Mouse (Mus musculus): ENCODE data around the gene Olfr646. TPM values are rescaled to one million over a fixed set of nuclear protein-coding genes. Genes with fewer than 3 reads are reported as not detected.

Olfr646 gene
- not detected in 2 replicates for polyA plus RNA-seq (2015; fragmentation: Nextera tagmentation; extraction: Ambion mirVana)

GRCm38 (mm10) chr7:104104757-104104972, at the start of gene Olfr646:
Olfr646 (plus strand) TSS chr7:104104873.
- Histone ChIP-seq H3K36me3 (ENCODE audit: insufficient read depth, low read length) (no peaks in the 10 kb centered on the region), H3K9ac (replicated peaks; ENCODE audit: low read length) (no peak within 1 kb of the TSS), H3K4me1 (ENCODE audit: insufficient read depth, low read length) (no peaks in the 10 kb centered on the region), H3K9me3 (ENCODE audit: low read length) (no peaks in the 10 kb centered on the region), H3K27me3 (ENCODE audit: insufficient read depth, low read length) (no peaks in the 10 kb centered on the region), H3K27ac (ENCODE audit: low read length) (no peak within 1 kb of the TSS), H3K4me2 (replicated peaks; ENCODE audit: low read depth, low read length) (no peak within 1 kb of the TSS), H3K4me3 (ENCODE audit: low read length) (no peak within 1 kb of the TSS)
- ATAC-seq (ENCODE audit: low FRiP score, low TSS enrichment) = no peak

DNA sequence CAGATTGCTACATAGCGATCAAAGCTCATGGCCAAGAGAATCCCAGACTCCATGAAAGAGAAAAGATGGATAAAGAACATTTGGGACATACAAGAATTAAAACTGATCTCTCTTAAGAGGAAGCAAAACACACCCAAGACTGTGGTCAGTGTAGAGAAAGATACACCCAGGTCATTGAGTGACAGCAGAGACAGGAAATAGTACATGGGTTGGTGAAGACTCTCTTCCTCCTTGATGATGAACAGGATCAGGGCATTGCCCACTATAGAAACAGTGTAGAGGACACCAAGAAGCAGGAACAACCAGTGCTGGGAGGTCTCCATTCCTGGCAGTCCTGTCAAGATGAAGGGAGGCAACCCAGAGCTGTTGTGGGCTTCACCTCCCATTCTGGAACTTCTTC, 45.5 kb upstream of the Olfr646 start:
- Histone ChIP-seq H3K9ac (replicated peaks; ENCODE audit: low read length) (no peak overlapping the region), H3K4me1 (ENCODE audit: insufficient read depth, low read length) (no peaks in the 10 kb centered on the region), H3K27ac (ENCODE audit: low read length) (no peak overlapping the region), H3K27me3 (ENCODE audit: insufficient read depth, low read length) (no peaks in the 10 kb centered on the region), H3K36me3 (ENCODE audit: insufficient read depth, low read length) (no peaks in the 10 kb centered on the region), H3K4me2 (replicated peaks; ENCODE audit: low read depth, low read length) (no peak overlapping the region), H3K4me3 (ENCODE audit: low read length) (no peak overlapping the region), H3K9me3 (ENCODE audit: low read length) (no peaks in the 10 kb centered on the region)
- WGBS = 89% methylated on average over 1 of the region's 1 CpGs
- ATAC-seq (ENCODE audit: low FRiP score, low TSS enrichment) = no peak

GRCm38 (mm10) chr7:104061345-104061744, 43.3 kb upstream of the Olfr646 start, which contains the start of gene 4930516K23Rik:
4930516K23Rik (minus strand) TSS chr7:104061445.
- H3K4me3 ChIP-seq (ENCODE audit: low read length) = no peak within 1 kb of the TSS
- H3K9ac ChIP-seq (replicated peaks; ENCODE audit: low read length) = no peak within 1 kb of the TSS
- H3K27ac ChIP-seq (ENCODE audit: low read length) = no peak within 1 kb of the TSS
- WGBS = 46% methylated on average over 2 of the region's 2 CpGs
- no peaks in the 10 kb centered on the region for H3K9me3 ChIP-seq (ENCODE audit: low read length)
- ATAC-seq (ENCODE audit: low FRiP score, low TSS enrichment) = no peak
- H3K27me3 ChIP-seq (ENCODE audit: insufficient read depth, low read length) = no peaks in the 10 kb centered on the region
- H3K4me1 ChIP-seq (ENCODE audit: insufficient read depth, low read length) = no peaks in the 10 kb centered on the region
- H3K36me3 ChIP-seq (ENCODE audit: insufficient read depth, low read length) = no peaks in the 10 kb centered on the region
- no peak within 1 kb of the TSS for H3K4me2 ChIP-seq (replicated peaks; ENCODE audit: low read depth, low read length)

DNA sequence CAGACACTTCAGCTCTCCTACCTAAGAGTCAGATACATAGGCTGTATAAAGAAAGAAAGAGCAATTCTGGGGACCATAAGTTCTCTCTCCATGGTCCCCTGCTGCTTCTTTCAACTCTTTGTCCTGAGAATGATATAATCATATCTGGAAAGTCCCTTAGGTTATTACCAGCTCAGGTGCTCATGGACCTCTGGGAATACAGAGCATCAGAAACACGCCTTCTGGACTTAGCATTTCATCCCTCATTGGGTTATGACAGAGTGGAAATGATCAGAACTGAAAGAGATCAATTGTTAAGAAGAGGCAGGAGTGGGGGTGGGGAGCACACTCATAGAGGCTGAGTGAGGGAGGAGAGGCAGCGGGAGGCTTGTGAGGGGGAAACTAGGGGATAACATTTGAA, 32.9 kb upstream of the Olfr646 start, which contains the start of gene Olfr644:
Gene Olfr644 (minus strand): TSS at position 101 of the 400 bp plus-strand sequence.
- Histone ChIP-seq H3K27me3 (ENCODE audit: insufficient read depth, low read length) (no peaks in the 10 kb centered on the region), H3K4me3 (ENCODE audit: low read length) (no peak within 1 kb of the TSS), H3K4me1 (ENCODE audit: insufficient read depth, low read length) (no peaks in the 10 kb centered on the region), H3K9ac (replicated peaks; ENCODE audit: low read length) (no peak within 1 kb of the TSS), H3K27ac (ENCODE audit: low read length) (no peak within 1 kb of the TSS), H3K4me2 (replicated peaks; ENCODE audit: low read depth, low read length) (no peak within 1 kb of the TSS), H3K36me3 (ENCODE audit: insufficient read depth, low read length) (no peaks in the 10 kb centered on the region), H3K9me3 (ENCODE audit: low read length) (no peaks in the 10 kb centered on the region)
- WGBS = 87% methylated on average over 2 of the region's 2 CpGs
- no peak for ATAC-seq (ENCODE audit: low FRiP score, low TSS enrichment)

DNA sequence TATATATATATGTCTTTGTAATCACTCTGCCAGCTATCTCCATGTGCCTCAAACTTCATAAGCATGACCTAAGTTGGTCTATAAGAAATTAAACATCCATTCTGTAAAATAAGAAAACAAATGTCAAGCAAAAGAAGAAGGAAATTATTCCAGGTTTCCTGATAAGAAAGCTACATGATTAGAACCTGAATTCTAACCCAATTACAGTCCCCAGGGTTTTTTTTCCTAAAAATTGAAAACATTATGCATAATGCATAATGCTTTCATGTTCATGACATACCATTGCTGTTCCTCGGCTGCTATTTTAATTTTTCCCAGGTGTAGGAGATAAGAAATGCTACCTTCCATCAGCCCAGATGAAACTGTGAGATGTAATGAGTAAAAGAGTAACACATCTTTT, 19.3 kb upstream of the Olfr646 start, which contains the start of gene Olfr645:
Gene Olfr645 (minus strand): TSS at position 101 of the 400 bp plus-strand sequence.
- ATAC-seq (ENCODE audit: low FRiP score, low TSS enrichment) = no peak
- Histone ChIP-seq H3K36me3 (ENCODE audit: insufficient read depth, low read length) (no peaks in the 10 kb centered on the region), H3K9ac (replicated peaks; ENCODE audit: low read length) (no peak within 1 kb of the TSS), H3K27ac (ENCODE audit: low read length) (no peak within 1 kb of the TSS), H3K4me3 (ENCODE audit: low read length) (no peak within 1 kb of the TSS), H3K9me3 (ENCODE audit: low read length) (no peaks in the 10 kb centered on the region), H3K27me3 (ENCODE audit: insufficient read depth, low read length) (no peaks in the 10 kb centered on the region), H3K4me2 (replicated peaks; ENCODE audit: low read depth, low read length) (no peak within 1 kb of the TSS), H3K4me1 (ENCODE audit: insufficient read depth, low read length) (no peaks in the 10 kb centered on the region)
- WGBS = 82% methylated on average over 1 of the region's 1 CpGs

DNA sequence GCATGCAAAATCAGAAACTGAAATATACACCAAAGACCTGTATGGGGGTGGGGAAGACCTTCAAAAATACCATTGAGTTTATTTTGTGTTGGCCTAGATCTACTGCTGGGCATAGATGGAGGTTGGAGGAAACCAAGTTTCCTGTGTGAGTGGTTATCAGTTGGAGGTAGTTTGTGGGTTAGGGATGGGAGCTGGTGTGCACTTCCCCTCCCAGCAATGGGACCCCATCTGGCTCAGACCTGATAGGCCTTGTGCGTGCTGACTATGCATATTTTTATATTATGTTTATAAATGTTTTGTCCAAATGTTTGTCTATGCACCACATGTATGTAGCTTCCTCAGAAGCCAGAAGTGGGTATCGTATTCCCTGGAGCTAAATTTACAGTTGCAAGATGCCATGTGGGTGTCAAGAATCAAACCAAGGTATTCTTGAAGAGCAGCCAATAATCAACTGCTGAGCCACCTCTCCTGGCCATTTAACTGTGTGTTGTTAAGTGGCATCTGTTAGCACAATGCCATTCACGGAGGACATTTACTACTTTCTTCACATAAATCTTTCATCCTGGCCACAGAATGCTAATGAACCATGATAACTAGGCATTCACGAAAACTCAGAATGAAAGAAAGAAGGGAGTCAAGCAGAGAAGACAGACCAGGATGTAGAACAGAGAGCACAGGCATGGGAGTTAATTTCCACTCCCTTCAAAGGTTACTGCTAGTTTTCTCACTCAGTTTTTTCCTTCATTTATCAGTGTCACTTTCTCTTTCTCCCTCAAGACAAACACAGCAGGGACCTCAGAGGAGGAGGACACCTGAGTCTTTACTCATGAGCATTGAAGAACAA, 538 bp upstream of the Olfr646 start:
- Histone ChIP-seq H3K4me2 (replicated peaks; ENCODE audit: low read depth, low read length) (no peak overlapping the region), H3K9ac (replicated peaks; ENCODE audit: low read length) (no peak overlapping the region), H3K9me3 (ENCODE audit: low read length) (no peaks in the 10 kb centered on the region), H3K27me3 (ENCODE audit: insufficient read depth, low read length) (no peaks in the 10 kb centered on the region), H3K4me1 (ENCODE audit: insufficient read depth, low read length) (no peaks in the 10 kb centered on the region), H3K36me3 (ENCODE audit: insufficient read depth, low read length) (no peaks in the 10 kb centered on the region), H3K27ac (ENCODE audit: low read length) (no peak overlapping the region), H3K4me3 (ENCODE audit: low read length) (no peak overlapping the region)
- ATAC-seq (ENCODE audit: low FRiP score, low TSS enrichment) = no peak
- WGBS = 41% methylated on average over 4 of the region's 4 CpGs

GRCm38 (mm10) chr7:104129726-104130125, 25.1 kb downstream of the Olfr646 start, which contains the start of gene Ubqln5:
Ubqln5 (minus strand) TSS chr7:104129826.
- H3K27me3 ChIP-seq (ENCODE audit: insufficient read depth, low read length) = no peaks in the 10 kb centered on the region
- no peak for ATAC-seq (ENCODE audit: low FRiP score, low TSS enrichment)
- H3K4me2 ChIP-seq (replicated peaks; ENCODE audit: low read depth, low read length) = no peak within 1 kb of the TSS
- no peak within 1 kb of the TSS for H3K27ac ChIP-seq (ENCODE audit: low read length)
- 91% methylated on average over 5 of the region's 5 CpGs for WGBS
- H3K4me3 ChIP-seq (ENCODE audit: low read length) = no peak within 1 kb of the TSS
- H3K9me3 ChIP-seq (ENCODE audit: low read length) = no peaks in the 10 kb centered on the region
- no peaks in the 10 kb centered on the region for H3K36me3 ChIP-seq (ENCODE audit: insufficient read depth, low read length)
- no peaks in the 10 kb centered on the region for H3K4me1 ChIP-seq (ENCODE audit: insufficient read depth, low read length)
- H3K9ac ChIP-seq (replicated peaks; ENCODE audit: low read length) = no peak within 1 kb of the TSS

- Histone ChIP-seq H3K4me3 (ENCODE audit: low read length) (no peak within 1 kb of the TSS), H3K4me1 (ENCODE audit: insufficient read depth, low read length) (no peaks in the 10 kb centered on the region), H3K9me3 (ENCODE audit: low read length) (no peaks in the 10 kb centered on the region), H3K9ac (replicated peaks; ENCODE audit: low read length) (no peak within 1 kb of the TSS), H3K27me3 (ENCODE audit: insufficient read depth, low read length) (no peaks in the 10 kb centered on the region), H3K27ac (ENCODE audit: low read length) (no peak within 1 kb of the TSS), H3K4me2 (replicated peaks; ENCODE audit: low read depth, low read length) (no peak within 1 kb of the TSS), H3K36me3 (ENCODE audit: insufficient read depth, low read length) (no peaks in the 10 kb centered on the region)
- ATAC-seq (ENCODE audit: low FRiP score, low TSS enrichment) = no peak
- 84% methylated on average over 5 of the region's 5 CpGs for WGBS
These were observed 32.6 kb downstream of the Olfr646 start, which contains the start of gene Olfr643 for GRCm38 (mm10) chr7:104137305-104137704. Olfr643 (minus strand) TSS chr7:104137405.

DNA sequence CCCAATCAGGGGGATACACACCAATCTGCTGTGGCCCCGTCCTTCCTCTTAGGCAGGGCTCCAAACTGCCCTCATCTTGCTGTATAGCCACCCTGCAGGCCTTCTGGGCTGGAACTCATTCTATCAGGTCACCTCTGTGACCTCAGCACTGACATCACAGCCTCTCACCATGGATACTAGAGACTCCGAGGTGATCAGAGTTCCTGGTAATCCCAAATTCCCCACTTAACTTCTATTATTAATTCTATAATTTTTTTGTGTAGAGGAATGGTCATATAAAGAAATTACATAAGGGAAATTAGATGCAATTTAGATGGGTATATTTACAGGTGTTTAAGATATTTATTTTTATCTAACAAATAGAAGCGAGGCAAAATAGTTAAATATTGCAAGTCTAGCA, 38.5 kb downstream of the Olfr646 start, which contains the start of gene Ubqln3:
Gene Ubqln3 (minus strand): TSS at position 101 of the 400 bp plus-strand sequence.
- Histone ChIP-seq H3K36me3 (ENCODE audit: insufficient read depth, low read length) (no peaks in the 10 kb centered on the region), H3K4me1 (ENCODE audit: insufficient read depth, low read length) (no peaks in the 10 kb centered on the region), H3K9ac (replicated peaks; ENCODE audit: low read length) (no peak within 1 kb of the TSS), H3K4me3 (ENCODE audit: low read length) (no peak within 1 kb of the TSS), H3K27ac (ENCODE audit: low read length) (no peak within 1 kb of the TSS), H3K27me3 (ENCODE audit: insufficient read depth, low read length) (no peaks in the 10 kb centered on the region), H3K4me2 (replicated peaks; ENCODE audit: low read depth, low read length) (no peak within 1 kb of the TSS), H3K9me3 (ENCODE audit: low read length) (no peaks in the 10 kb centered on the region)
- ATAC-seq (ENCODE audit: low FRiP score, low TSS enrichment) = no peak
- 83% methylated on average over 3 of the region's 3 CpGs for WGBS

DNA sequence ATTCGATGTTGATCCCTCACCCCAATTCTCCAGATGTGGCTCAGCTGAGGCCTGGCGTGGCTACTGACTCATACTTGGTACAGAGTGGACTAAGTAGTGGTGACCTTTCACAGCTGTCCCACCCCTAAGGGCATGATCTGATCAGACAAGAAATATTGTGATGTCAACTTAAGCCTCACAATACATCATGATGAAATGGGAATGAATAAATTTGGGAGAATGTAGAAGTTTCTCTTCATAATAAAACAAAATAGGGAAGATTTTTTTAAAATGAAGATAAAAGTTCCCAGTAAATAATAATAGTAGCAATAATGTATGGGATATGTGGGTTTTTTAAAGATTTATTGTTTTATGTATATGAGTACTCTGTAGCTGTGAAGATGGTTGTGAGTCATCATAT, 45.8 kb downstream of the Olfr646 start, which contains the start of gene Ubqlnl:
Gene Ubqlnl (minus strand): TSS at position 101 of the 400 bp plus-strand sequence.
- Histone ChIP-seq H3K4me1 (ENCODE audit: insufficient read depth, low read length) (no peaks in the 10 kb centered on the region), H3K9me3 (ENCODE audit: low read length) (no peaks in the 10 kb centered on the region), H3K9ac (replicated peaks; ENCODE audit: low read length) (no peak within 1 kb of the TSS), H3K4me3 (ENCODE audit: low read length) (no peak within 1 kb of the TSS), H3K4me2 (replicated peaks; ENCODE audit: low read depth, low read length) (no peak within 1 kb of the TSS), H3K27me3 (ENCODE audit: insufficient read depth, low read length) (no peaks in the 10 kb centered on the region), H3K27ac (ENCODE audit: low read length) (no peak within 1 kb of the TSS), H3K36me3 (ENCODE audit: insufficient read depth, low read length) (no peaks in the 10 kb centered on the region)
- no peak for ATAC-seq (ENCODE audit: low FRiP score, low TSS enrichment)
- WGBS = 74% methylated on average over 2 of the region's 2 CpGs
